Mouse (Mus musculus): ENCODE data around the gene Idh3b.

DNA sequence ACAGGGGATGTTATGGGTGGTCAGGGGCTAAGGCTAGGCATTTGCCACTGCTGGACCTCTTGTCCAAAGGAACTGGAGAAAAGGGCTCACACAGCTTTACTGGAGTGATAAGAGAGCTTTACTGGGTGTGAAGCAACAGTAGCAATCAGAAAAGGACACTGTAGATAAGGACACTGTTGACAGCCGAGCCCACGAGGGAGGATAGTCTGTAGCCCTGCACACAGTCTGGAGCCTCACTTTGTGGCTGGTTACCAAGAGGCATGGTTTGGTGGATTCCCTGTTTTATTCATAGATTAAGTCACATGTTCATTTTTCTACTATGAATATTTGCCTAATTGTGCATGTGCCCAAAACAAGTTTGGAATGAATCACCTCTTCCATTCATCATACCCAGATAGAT is 21.9 kb downstream of the Idh3b start:
- TF ChIP-seq CTCF (conservative IDR thresholded peaks at IDR 0.05; ENCODE audit: low read length) (no peak), NANOG (IDR thresholded peaks at IDR 0.05; ENCODE audit: borderline replicate concordance, low read length) (no peak), POU5F1 (IDR thresholded peaks at IDR 0.05; ENCODE audit: borderline replicate concordance, low read length) (no peak)

All from E14TG2a.4 (cell line).